Mouse (Mus musculus) naive thymus-derived CD4-positive, alpha-beta T cell, adult 2 months (primary cell): Measurements from ENCODE around the gene Tff2.
A peak's percentile ranks its signal among the peaks of the same experiment; 100 is the strongest.

Source experiments
- DNase-seq: peaks from one replicate; pipeline ENCODE4 v3.0.0-alpha.2; 2011; ENCODE audit warnings: low read depth

Tff2 gene

GRCm38 (mm10) chr17:31136291-31136690, 7.8 kb downstream of the Tff2 start:
- peak; percentile 55 for DNase-seq

GRCm38 (mm10) chr17:31134913-31135312, 9.2 kb downstream of the Tff2 start:
- DNase-seq, result no peak

- DNase-seq, result no peak
Measured at GRCm38 (mm10) chr17:31133776-31134175, 10.3 kb downstream of the Tff2 start.

- no peak for DNase-seq
Measured at GRCm38 (mm10) chr17:31131269-31131821, 12.7 kb downstream of the Tff2 start.

DNA sequence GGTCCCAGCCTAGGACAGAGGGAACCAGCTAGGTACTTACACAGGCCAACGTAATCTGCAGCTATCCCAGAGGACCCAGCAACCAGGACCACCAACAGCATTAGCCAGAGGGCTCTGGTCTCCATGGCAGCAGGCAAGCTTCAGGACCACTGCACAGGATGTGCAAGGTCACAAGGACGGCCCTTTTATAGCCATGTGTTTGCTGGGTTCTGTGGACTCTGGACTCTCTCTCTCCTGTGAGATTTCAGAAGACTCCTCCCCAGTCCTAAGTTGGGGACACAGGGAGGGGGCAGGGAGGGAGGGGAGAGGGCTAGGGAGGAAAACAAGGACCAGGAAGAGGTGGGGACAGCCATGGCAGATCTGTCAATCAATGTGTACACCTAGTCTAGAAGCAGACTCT, 14.6 kb downstream of the Tff2 start, which contains the start of gene Tff3:
TSS of gene Tff3 (minus strand) at position 195 of the 400 bp plus-strand sequence.
- no peak for DNase-seq

DNA sequence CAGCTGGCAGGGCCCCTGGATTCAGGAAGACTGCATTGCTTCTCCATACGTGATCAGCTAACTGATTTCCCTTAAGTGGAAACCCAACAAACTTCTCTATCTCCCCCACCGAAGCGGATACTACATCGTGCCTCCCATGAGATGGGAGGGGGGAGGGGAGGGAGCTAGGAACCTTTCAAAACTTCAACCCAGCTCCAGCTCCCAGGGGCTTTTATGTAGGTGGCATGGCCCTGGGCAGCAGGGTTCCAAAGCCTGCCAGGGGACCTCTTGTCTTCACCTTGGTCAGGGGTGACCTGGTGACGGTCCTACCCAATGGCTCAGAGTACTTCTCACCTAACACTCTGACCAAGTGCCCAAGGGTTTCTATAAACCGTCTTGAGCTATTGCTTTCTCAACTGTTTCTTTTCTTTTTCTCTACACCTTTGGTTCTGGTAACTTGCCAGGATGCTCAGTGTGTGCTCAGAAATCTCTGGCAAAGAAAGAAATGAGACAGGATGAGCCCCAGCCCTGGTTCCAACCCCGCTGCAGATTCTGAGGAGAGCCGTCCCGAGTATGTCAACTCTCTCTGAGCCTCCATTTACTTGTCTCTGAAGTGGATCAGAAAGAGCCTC, 15.3 kb downstream of the Tff2 start:
- DNase-seq, result no peak

- no peak for DNase-seq
Measured at GRCm38 (mm10) chr17:31125548-31126266, 18.4 kb downstream of the Tff2 start.

GRCm38 (mm10) chr17:31121975-31122374, 22.1 kb downstream of the Tff2 start:
- peak; percentile 77 for DNase-seq

DNA sequence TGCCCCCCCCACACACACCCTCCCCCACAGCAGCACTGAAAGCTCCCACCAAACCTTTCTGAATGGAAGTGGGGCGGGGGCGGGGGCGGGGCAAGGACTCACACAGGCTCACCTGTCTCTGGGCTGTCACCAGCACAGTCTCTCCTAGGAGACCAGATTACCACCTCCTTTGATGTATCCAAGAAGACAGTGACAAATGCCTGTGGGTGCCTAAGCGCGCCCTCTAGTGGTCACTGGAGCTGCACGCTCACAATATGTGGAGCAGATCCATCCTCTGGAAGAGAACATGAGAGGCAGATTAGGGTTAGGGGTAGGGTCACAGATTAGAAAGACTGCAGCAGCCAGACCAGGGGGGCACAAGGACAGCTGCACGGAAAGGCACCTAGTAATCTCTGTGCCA, 24.7 kb downstream of the Tff2 start:
- DNase-seq, result peak; percentile 91

GRCm38 (mm10) chr17:31117946-31118345, 26.1 kb downstream of the Tff2 start:
- no peak for DNase-seq

DNA sequence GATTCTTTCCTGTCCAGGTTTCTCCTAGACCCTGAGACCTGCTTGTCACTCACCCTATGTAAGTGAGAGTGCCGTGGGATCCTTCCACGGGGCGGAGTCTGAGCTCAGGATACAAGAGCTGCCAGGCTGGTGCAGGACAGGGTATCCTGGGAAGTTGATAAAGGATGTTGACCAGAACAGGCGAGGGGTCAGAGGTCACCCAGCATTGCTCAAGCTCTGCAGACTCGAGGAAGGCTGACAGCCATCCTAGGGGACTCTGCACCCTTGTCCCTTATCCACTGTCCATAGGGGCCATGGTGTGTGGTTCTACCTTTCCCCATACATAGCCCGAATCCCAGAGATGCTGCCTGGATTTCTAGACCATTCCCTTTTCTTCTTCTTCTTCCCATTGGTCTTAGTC, 28.0 kb downstream of the Tff2 start:
- no peak for DNase-seq

DNA sequence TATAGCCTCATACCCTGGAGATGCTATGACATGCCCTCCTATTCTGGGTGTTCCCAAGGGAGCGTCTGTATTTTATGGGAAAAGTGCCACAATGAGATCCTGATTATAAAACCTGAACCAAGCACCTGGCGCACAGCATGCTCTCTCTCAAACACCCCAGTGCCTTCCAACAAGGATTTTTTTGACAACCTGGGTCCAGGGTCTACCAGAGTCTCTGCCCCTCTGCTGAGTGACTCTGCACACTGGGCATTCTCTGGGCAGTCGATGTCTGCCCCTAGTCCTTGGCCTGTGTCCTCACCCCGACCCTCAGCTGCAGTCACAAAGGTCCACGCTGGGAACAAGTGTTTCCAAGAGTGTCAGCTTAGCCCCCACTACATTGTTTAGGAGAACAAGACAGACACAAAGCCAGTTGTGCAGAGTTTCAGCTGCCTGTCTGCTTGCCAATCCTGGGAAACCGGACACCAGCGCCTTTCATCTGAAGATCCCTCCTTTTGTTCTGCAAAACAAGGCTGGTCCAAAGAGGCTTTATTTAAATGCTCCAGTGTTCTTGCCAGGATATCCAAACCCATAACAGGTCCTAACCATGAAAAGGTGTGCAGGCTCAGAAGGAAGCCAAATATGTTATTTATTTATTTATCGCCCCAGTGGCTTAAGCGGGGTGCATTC, 30.8 kb downstream of the Tff2 start:
- DNase-seq, result no peak

DNA sequence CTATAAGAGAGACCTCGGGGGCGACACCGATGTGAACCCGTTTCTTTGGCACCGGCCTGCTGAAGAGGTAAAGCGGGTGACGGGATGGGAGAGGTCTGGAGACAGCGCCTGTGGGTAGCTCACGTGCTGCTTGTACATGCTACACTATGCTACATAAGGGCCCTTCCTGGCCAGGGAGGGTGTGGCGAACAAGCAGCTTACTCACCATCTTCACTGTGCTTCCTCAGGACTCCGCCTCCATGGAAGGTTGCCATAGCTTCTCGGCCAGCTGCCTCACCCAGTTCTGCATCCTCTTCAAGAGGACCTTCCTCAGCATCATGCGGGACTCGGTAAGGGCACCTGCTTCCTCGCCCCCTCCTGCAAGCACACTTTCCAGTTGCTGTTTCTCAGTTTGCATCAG, 35.7 kb downstream of the Tff2 start:
- DNase-seq, result no peak

DNA sequence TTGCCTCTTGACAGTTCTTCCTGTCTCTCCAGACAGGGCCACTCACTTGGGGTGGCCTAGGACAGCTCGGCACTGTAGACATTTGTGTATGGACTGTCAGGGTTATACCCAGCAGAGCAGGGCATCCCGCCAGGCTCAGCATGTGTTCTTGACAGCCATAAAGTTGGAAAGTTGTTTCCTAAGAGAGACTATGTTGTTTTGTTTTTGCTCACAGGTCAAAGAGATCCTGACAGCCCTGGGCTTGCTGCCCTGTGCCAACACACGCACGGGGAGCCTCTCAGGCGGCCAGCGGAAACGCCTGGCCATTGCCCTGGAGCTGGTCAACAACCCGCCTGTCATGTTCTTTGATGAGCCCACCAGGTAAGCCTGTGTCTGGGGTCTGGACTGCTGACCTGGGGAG, 40.3 kb downstream of the Tff2 start:
- no peak for DNase-seq

DNA sequence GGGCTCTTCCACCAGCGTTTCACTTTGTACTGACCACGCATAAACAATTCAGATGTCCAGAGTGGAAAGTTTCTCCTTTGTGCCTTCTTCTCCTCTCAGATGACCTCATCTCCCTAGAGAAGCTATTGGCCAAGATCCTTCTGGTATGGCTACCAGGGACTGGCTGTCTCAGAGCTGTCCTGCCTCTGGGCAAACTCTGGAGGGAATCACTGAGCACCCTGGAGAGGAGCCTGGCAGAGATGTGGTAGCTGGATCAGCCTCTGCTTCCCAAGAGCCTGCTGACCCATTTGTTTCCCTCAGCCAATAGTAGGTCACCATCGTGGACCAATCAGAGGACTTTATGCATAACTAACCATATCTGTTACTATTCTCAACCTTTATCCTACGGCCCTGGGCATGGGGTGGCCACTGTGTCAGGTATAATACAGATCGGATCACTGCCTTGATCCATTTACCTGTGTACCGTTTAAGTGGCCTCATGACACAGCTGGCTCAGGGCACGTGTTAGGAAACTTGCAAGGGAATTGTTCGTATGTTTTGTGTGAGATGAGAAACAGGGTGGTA, 41.0 kb downstream of the Tff2 start:
- DNase-seq, result no peak

GRCm38 (mm10) chr17:31098788-31099187, 45.3 kb downstream of the Tff2 start:
- no peak for DNase-seq

DNA sequence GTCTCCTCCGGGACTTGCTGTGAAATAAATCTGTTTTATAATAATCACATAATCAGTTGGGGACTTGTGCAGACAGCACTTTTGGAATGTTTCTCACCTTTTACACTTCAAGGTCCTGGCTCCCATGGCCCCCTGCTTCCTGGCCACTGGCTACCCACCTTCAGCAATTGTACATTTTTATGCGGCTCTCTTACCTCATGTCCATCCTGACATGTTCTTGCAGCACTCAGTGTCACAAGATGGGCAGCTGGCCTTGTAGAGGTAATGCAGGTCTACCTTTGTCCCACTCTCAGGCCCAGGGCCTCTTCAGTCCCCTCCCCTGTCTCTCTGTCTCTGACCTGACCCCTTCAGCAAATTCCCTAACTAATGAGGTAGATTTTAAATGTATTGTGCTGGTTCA, 47.2 kb downstream of the Tff2 start:
- DNase-seq, result no peak

DNA sequence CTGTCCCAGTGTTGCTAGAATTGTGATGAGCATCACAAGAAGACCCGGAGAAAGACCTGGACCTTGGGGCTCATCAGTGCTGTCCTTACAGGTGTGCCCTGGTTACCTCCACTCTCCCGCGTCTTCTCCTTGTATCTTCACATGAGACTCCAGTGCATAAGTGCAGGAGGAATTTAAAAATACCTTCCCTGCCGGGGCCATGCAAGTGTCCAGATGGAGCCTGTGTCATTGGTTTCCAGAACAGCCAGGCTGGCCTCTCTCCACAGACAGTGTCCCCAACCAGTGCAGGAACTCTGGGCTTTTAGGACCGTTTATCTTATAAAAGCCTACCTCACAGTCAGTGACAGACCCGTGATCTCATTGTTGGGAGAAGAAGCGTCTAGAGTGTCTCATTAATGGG, 48.5 kb downstream of the Tff2 start:
- no peak for DNase-seq

DNA sequence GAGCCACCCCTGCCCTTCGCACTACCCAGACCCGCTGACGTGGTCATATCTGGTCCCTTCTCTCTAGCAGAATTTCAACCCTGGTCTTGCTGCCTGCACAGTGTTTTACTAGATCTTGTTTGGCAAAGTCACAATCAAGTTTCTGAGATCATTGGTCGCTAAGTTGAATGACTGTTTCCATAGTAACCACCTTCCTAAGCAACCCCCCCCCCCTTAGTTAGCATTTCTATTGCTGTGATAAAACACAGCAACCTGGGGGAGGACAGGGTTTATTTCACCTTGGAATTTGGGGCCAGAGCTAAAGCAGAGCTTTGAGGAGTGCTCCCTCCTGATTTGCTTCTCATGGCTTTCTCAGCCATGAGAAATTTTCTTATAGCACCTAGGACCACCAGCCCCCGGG, 49.3 kb downstream of the Tff2 start:
- DNase-seq, result no peak
